Mouse (Mus musculus): ENCODE results near the gene Ifit2. TPM values are rescaled to one million over a fixed set of nuclear protein-coding genes. Genes with fewer than 3 reads are reported as not detected.
"Not testable (repeated sequence)": the region's sequence is repeated elsewhere in the genome, so short reads cannot be mapped to it uniquely, and the experiment has no call there.

The Ifit2 gene
- polyA plus RNA-seq, 1 experiment from 2014 or later: 7.9 TPM

GRCm38 (mm10) chr19:34612243-34613001 lies 61.9 kb downstream of the Ifit2 start:
- not testable (repeated sequence) for H3K36me3 ChIP-seq (ENCODE audit: control insufficient read depth, insufficient read depth, low read length); H3K9ac ChIP-seq (replicated peaks; ENCODE audit: low read length); DNase-seq; H3K9me3 ChIP-seq (ENCODE audit: control insufficient read depth, low read length); H3K27me3 ChIP-seq (ENCODE audit: control insufficient read depth, insufficient read depth, low read length); H3K4me2 ChIP-seq (ENCODE audit: low read length); H3K4me1 ChIP-seq (ENCODE audit: control insufficient read depth, insufficient read depth, low read length); H3K4me3 ChIP-seq (replicated peaks; ENCODE audit: low read depth, low read length); H3K27ac ChIP-seq (replicated peaks; ENCODE audit: low read depth, low read length); ATAC-seq (ENCODE audit: low FRiP score, low TSS enrichment)
- 88% methylated on average over 5 of the region's 11 CpGs for WGBS

- Histone ChIP-seq H3K4me1 (ENCODE audit: control insufficient read depth, insufficient read depth, low read length) (no peaks in the 10 kb centered on the region), H3K9me3 (ENCODE audit: control insufficient read depth, low read length) (no peaks in the 10 kb centered on the region), H3K27ac (replicated peaks; ENCODE audit: low read depth, low read length) (no peak overlapping the region), H3K4me3 (replicated peaks; ENCODE audit: low read depth, low read length) (no peak overlapping the region), H3K27me3 (ENCODE audit: control insufficient read depth, insufficient read depth, low read length) (no peaks in the 10 kb centered on the region), H3K9ac (replicated peaks; ENCODE audit: low read length) (no peak overlapping the region), H3K36me3 (ENCODE audit: control insufficient read depth, insufficient read depth, low read length) (no peaks in the 10 kb centered on the region), H3K4me2 (ENCODE audit: low read length) (no peak overlapping the region)
- DNase-seq: no peak
- no peak for ATAC-seq (ENCODE audit: low FRiP score, low TSS enrichment)
- WGBS: 92% methylated on average over 5 of the region's 5 CpGs
Measured at GRCm38 (mm10) chr19:34620871-34621270, 70.4 kb downstream of the Ifit2 start.

DNA sequence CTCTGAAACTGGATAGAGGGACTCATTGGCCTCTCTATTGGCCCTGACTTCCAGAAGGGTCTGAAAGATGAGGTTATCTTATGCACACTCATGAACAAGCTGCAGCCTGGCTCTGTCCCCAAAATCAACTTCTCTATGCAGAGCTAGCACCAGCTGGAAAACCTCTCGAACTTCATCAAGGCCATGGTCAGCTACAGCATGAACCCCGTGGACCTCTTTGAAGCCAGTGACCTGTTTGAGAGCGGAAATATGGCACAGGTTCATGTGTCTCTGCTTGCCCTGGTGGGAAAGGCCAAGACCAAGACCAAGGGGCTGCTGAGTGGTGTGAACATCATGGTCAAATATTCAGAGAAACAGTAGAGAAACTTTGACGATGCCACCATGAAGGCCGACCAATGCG lies 73.3 kb downstream of the Ifit2 start:
- H3K9ac ChIP-seq (replicated peaks; ENCODE audit: low read length): no peak overlapping the region
- H3K4me2 ChIP-seq (ENCODE audit: low read length): no peak overlapping the region
- 92% methylated on average over 6 of the region's 6 CpGs for WGBS
- H3K27ac ChIP-seq (replicated peaks; ENCODE audit: low read depth, low read length): no peak overlapping the region
- H3K4me1 ChIP-seq (ENCODE audit: control insufficient read depth, insufficient read depth, low read length): no peaks in the 10 kb centered on the region
- no peak overlapping the region for H3K4me3 ChIP-seq (replicated peaks; ENCODE audit: low read depth, low read length)
- no peak for DNase-seq
- H3K36me3 ChIP-seq (ENCODE audit: control insufficient read depth, insufficient read depth, low read length): no peaks in the 10 kb centered on the region
- no peaks in the 10 kb centered on the region for H3K9me3 ChIP-seq (ENCODE audit: control insufficient read depth, low read length)
- ATAC-seq (ENCODE audit: low FRiP score, low TSS enrichment): no peak
- no peaks in the 10 kb centered on the region for H3K27me3 ChIP-seq (ENCODE audit: control insufficient read depth, insufficient read depth, low read length)

DNA sequence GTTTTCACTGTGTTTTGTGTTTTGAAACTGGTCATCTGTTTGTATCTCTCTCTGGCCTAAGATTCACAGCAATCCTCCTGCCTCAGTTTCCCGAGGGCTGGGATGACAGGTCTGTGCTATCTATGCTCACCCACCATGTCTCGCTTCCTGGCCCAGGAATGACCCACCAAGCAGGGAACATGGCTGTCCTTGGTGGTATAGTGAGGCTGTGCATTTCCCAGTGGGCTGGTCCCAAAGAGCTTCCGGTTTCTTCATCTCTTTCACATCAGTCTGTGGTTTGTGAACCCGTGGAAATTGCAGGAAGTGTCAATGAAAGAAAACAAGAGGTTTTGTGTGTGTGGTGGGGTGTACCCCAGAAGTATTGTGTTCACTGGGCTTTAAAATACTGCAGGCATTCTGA lies 74.2 kb downstream of the Ifit2 start:
- Histone ChIP-seq H3K4me2 (ENCODE audit: low read length) (no peak overlapping the region), H3K27me3 (ENCODE audit: control insufficient read depth, insufficient read depth, low read length) (no peaks in the 10 kb centered on the region), H3K4me3 (replicated peaks; ENCODE audit: low read depth, low read length) (no peak overlapping the region), H3K9me3 (ENCODE audit: control insufficient read depth, low read length) (no peaks in the 10 kb centered on the region), H3K4me1 (ENCODE audit: control insufficient read depth, insufficient read depth, low read length) (no peaks in the 10 kb centered on the region), H3K27ac (replicated peaks; ENCODE audit: low read depth, low read length) (no peak overlapping the region), H3K9ac (replicated peaks; ENCODE audit: low read length) (no peak overlapping the region), H3K36me3 (ENCODE audit: control insufficient read depth, insufficient read depth, low read length) (no peaks in the 10 kb centered on the region)
- WGBS: 87% methylated on average over 4 of the region's 4 CpGs
- DNase-seq (no peak), ATAC-seq (ENCODE audit: low FRiP score, low TSS enrichment) (no peak)

Other genes with a start within 250 kb of the Ifit2 start
- gene Ch25h, start 75.5 kb upstream of the Ifit2 start, polyA plus RNA-seq (2014; fragmentation: Nextera tagmentation; extraction: Ambion mirVana): 0.16 and 0.25 TPM in 2 replicates
- gene Lipa, start 23.2 kb upstream of the Ifit2 start, polyA plus RNA-seq (2014; fragmentation: Nextera tagmentation; extraction: Ambion mirVana): 15.2 and 24.8 TPM in 2 replicates
- 0.15 and 8.8 TPM in 2 replicates for gene Ifit3, start 32.8 kb downstream of the Ifit2 start, polyA plus RNA-seq (2014; fragmentation: Nextera tagmentation; extraction: Ambion mirVana)
- 0.98 and 1.3 TPM in 2 replicates for gene Ifit1bl1, start 51.3 kb downstream of the Ifit2 start, polyA plus RNA-seq (2014; fragmentation: Nextera tagmentation; extraction: Ambion mirVana)
- gene Ifit3b, start 57.3 kb downstream of the Ifit2 start, polyA plus RNA-seq (2014; fragmentation: Nextera tagmentation; extraction: Ambion mirVana): 1.2 TPM in 1 of 2 replicates, not detected in the other
- gene Ifit1bl2, start 90.0 kb downstream of the Ifit2 start, polyA plus RNA-seq (2014; fragmentation: Nextera tagmentation; extraction: Ambion mirVana): 0.30 and 0.55 TPM in 2 replicates
- 0.16 and 3.5 TPM in 2 replicates for gene Ifit1, start 90.2 kb downstream of the Ifit2 start, polyA plus RNA-seq (2014; fragmentation: Nextera tagmentation; extraction: Ambion mirVana)
- gene Slc16a12, start 196.6 kb downstream of the Ifit2 start, polyA plus RNA-seq (2014; fragmentation: Nextera tagmentation; extraction: Ambion mirVana): 0.51 and 4.1 TPM in 2 replicates